Mouse (Mus musculus): Measurements from ENCODE around the gene Iqce.
"Not testable (repeated sequence)": the region's sequence is repeated elsewhere in the genome, so short reads cannot be mapped to it uniquely, and the experiment has no call there.

The Iqce gene

GRCm38 (mm10) chr5:140704378-140705251 is 2.4 kb upstream of the Iqce start, which contains the start of gene Brat1:
Gene Brat1 (plus strand): TSS chr5:140705011.
- DNase-seq = peak; percentile 100

DNA sequence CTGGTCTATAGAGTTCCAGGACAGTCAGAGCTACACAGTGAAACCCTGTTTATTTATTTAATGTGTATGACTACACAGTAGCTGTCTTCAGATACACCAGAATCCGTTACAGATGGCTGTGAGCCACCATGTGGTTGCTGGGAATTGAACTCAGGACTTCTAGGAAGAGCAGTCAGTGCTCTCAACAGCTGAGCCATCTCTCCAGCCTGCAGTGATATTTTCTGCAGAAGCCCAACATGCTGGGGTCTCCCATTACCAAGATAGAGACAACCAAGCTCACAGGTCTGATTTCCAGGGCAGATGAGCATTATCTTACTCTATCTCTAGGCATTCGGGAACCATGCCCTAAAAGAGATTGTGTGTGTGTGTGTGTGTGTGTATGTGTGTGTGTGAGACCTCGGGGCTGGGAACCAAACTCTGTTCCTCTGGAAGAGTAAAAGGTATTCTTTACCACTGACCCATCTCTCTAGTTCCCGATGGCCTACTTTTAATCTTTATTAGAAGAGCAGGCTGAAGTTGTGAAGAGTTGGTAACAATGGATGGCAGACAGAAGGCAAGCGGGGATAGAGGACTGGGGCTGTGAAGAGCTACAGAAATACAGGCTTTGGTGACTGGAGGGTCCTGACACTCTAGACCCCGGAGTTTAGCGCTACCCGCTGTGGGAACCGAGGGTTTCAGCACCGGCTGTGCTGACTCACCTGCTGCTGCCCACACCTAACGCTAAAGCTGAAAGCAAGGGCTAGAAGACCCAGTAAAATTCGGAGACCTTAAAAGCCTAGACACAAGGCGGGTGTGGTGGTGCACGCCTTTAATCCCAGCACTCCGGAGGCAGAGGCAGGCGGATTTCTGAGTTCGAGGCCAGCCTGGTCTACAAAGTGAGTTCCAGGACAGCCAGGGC is 1.6 kb upstream of the Iqce start:
- DNase-seq = peak in 1 of 2 experiments; percentile 29

DNA sequence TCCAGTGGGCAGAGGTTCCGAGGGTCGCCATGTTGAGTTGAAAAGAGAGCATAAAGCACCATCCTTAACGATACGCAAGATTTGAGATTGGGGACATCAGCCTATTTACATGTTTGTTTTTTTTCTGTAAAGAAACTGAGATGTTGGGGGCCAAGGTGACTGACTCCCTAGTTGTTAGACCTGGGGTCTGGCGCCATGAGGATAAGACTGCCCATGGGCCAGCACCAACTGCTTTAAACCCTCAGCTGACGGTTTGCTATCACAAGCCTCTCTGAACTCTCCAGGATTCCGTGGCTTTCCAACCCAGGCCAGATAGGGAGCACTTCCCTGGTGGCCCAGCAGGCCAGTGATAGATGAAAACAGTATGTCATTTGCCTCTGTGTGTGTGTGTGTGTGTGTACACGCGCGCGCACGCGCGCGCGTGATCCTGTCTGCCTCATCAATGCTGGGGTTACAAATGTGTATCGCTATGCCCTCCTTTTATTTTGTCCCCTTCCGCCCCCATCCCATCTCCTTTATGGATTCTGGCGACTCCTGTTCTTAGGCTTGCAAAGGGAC is 519 bp upstream of the Iqce start:
- peak in 1 of 2 experiments; percentile 17 for DNase-seq

DNA sequence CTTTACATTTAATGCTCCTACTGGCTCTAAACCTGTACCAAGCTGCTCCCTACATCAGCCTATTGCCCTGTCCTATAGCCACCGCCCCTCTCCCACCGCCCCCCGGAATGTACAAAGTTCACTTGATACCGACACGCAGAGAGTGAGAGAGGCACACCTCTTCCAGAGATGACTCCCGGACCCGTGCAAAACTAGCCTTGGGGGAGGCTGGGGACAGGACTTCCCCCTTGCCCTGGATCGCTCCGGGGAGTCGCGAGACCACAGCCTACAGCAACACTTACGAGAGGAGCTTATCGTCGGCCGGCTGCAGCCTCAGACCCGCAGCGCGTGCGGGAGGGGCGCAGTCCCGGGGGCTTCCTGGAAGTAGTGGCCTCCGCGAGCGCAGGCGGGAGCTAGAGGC is 517 bp downstream of the Iqce start:
- DNase-seq = no peak

DNA sequence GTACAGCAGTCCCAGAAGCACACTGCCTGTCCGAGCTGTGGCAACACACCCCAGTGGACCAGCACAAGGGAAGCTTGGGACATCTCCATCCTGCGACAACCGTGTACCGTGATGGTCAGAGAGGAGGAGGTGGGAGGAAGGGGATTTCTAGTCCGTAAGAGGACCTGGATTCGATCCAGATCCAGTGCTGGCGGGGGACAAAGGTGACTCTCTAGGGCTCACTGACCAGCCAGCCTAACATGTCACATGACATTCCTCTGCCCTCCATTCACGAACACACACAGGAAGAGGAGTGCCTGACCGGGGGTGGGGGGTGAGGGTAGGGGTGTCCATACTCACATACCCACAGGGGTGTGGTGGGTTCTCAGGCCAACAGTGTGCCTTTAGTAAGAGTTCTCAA is 2.4 kb downstream of the Iqce start:
- DNase-seq = no peak

GRCm38 (mm10) chr5:140695987-140696386 is 6.2 kb downstream of the Iqce start:
- no peak for DNase-seq

- no peak for DNase-seq
These were observed 13.7 kb downstream of the Iqce start for GRCm38 (mm10) chr5:140688434-140688833.

- DNase-seq = no peak
These were observed 17.6 kb downstream of the Iqce start for GRCm38 (mm10) chr5:140684343-140685148.

DNA sequence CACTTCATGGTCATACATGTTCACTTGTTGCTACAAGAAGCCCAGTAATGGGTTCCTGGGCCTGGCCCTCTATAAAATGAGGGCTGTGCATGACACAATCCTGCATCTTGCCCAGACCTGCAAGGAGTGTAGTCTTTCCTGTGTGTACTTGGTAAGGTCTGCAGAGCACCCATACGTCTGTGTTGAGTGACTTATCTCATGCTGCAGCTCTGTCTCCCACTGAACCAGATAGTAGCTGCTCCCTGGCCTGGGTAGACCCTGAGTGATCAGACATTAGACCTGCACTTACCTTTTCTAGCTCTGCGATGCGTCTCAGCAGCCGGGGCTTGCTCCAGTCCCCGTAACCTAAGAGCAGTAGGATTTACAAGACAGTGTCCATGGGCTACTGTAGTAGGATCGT is 20.1 kb downstream of the Iqce start:
- DNase-seq = no peak

GRCm38 (mm10) chr5:140680950-140681349 is 21.2 kb downstream of the Iqce start:
- no peak for DNase-seq

GRCm38 (mm10) chr5:140680051-140680450 is 22.1 kb downstream of the Iqce start:
- no peak for DNase-seq

DNA sequence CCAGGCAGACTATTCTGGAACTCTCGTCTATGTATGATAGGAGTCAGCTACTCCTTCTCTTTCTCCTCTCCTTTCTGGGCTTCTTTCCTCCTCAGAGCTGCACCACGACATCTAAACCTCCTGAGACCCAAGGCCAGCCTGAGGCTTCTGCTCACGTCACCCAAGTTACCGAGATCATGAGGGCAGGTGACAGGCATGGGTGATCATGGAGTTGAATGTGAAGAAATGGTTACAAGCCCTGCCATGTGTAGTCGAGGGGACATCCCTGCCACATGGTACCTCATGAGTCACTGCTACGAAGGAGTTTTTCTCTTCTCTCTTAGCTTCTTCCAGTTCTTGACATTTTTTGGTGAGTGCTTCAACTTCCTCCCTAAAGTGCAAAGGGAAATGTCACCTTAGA is 25.0 kb downstream of the Iqce start:
- no peak for DNase-seq

GRCm38 (mm10) chr5:140675640-140676039 is 26.5 kb downstream of the Iqce start:
- no peak for DNase-seq

DNA sequence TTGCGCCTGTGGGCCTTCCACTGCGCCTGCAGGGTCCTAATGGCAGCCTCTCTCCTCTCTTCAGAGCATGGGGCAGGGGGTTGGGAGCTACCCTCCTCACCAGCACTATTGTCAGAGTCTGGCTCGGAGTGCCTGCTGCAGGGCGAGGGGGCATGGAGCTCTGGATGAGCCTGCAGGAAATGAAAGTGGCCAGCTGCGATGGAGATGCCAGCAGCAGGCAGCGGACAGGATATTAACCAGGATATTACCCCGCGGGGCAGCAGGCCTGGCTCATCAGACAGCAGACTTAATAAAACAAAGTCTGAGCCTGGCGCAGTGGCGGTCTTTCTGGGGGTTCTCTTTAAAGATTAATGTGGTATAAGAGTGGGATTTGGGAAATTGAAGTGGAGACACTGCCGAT is 27.1 kb downstream of the Iqce start:
- DNase-seq = no peak

DNA sequence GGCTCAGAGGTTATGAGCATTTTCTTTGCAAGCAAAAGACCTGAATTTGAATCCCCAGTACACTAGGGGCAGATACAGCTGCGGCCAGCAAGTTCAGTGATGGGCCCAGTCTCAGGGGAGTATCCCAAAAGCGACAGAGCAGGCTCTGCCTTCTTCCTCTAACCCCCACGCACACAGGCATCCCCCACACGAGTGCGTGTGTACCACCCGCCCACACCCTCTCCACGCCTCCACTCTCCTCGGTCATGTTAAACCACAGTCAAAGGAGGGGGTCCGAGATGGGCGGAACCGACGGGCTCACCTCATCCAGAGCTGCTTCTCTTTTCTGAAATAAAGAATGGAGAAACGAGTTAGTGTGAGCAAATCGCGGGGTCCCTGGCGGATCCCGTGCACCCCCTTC is 28.1 kb downstream of the Iqce start:
- no peak for DNase-seq

DNA sequence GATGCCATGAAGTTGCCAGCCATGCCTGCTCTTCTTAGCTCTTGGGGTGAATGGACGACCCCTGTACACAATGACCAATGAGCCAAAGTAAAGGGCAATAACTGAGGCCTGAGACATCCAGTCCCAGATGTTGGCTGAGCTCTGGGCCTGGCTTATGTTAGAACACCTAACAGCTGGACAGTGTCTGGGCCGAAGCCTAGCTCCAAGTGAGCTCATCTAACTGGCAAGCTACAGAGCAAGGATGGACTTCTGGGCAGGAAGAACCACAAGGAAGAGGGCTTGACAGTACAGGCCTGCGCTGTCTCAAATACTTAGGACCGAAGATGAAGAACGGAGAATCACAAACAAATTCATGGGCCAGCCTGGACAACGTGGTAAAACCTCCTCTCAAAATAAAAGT is 29.6 kb downstream of the Iqce start:
- not testable (repeated sequence) for DNase-seq

- DNase-seq = no peak
These were observed 30.1 kb downstream of the Iqce start for GRCm38 (mm10) chr5:140672115-140672514.

- peak in 1 of 2 experiments; percentile 54 for DNase-seq
These were observed 38.5 kb downstream of the Iqce start for GRCm38 (mm10) chr5:140663621-140664180.

GRCm38 (mm10) chr5:140662741-140663592 is 39.2 kb downstream of the Iqce start:
- no peak for DNase-seq

GRCm38 (mm10) chr5:140661875-140662643 is 40.1 kb downstream of the Iqce start:
- DNase-seq = no peak
